Mouse (Mus musculus): Measurements from ENCODE around the gene Six5.

DNA sequence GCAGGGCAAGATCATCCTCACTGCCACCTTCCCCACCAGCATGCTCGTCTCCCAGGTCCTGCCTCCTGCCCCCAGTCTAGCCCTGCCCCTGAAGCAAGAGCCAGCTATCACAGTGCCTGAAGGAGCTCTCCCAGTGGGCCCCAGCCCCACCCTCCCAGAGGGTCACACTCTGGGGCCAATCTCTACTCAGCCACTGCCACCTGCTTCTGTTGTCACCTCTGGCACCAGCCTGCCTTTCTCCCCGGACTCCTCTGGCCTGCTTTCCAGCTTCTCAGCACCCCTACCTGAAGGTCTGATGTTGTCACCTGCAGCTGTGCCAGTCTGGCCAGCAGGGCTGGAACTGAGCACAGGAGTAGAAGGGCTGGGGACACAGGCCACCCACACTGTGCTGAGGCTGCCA lies 2.8 kb downstream of the Six5 start:
- TF ChIP-seq POLR2A (IDR thresholded peaks at IDR 0.05; ENCODE audit: low read depth, low read length) (no peak), CTCF (IDR thresholded peaks at IDR 0.05; ENCODE audit: extremely low read depth, insufficient read depth, insufficient read length, insufficient replicate concordance) (no peak)

Measured in spleen, adult 2 months (tissue).